Mouse (Mus musculus) liver, embryonic 14.5 days (tissue): ENCODE measurements around the gene Zc3h4.

Experiments
- CTCF ChIP-seq: IDR thresholded peaks from 2 replicates; pipeline ENCODE4 v1.5.1; 2016; ENCODE audit warnings: antibody characterized with exemption, low read depth, control low read depth
- EP300 ChIP-seq: IDR thresholded peaks from 2 replicates; pipeline ENCODE4 v1.6.1; 2016; ENCODE audit warnings: antibody characterized with exemption, low read depth

- no peak for TF ChIP-seq EP300
- TF ChIP-seq CTCF = no peak
Measured at GRCm38 (mm10) chr7:16451656-16452055, 50.9 kb downstream of the Zc3h4 start.
